Mouse (Mus musculus) MEL (cell line): ENCODE data around the gene Cbs.

Source experiments
- BHLHE40 ChIP-seq: IDR thresholded peaks from 2 replicates; pipeline ENCODE4 v1.6.1; 2012; ENCODE audit warnings: low read depth, mild to moderate bottlenecking, inconsistent platforms, low read length, improper control_type of control experiment, borderline replicate concordance
- CTCF ChIP-seq, 3 experiments: IDR thresholded peaks in 2 of 3; conservative IDR thresholded peaks in 1 of 3; 2 replicates each; pipeline ENCODE4 v1.5.1; 2011 to 2012; ENCODE audit warnings: low read length in 3 of 3, low read depth in 2 of 3, mild to moderate bottlenecking in 2 of 3, improper control_type of control experiment in 1 of 3, inconsistent platforms in 1 of 3, mixed read lengths in 1 of 3, moderate library complexity in 1 of 3; ENCODE audit not compliant: control insufficient read depth in 1 of 3, insufficient read depth in 1 of 3, poor library complexity in 1 of 3, severe bottlenecking in 1 of 3
- GABPA ChIP-seq: IDR thresholded peaks from 2 replicates; pipeline ENCODE4 v1.6.1; 2012; ENCODE audit warnings: low read depth, mild to moderate bottlenecking, inconsistent platforms, low read length, improper control_type of control experiment, moderate library complexity
- GATA1 ChIP-seq: IDR thresholded peaks from 2 replicates; pipeline ENCODE4 v1.6.1; 2011; ENCODE audit warnings: low read depth, low read length, improper control_type of control experiment
- KAT2A ChIP-seq: conservative IDR thresholded peaks from 2 replicates; pipeline ENCODE4 v1.6.1; 2012; ENCODE audit warnings: low read depth, low read length, improper control_type of control experiment, inconsistent platforms
- MAX ChIP-seq: IDR thresholded peaks from 2 replicates; pipeline ENCODE4 v1.6.1; 2011; ENCODE audit warnings: low read length, improper control_type of control experiment
- RAD21 ChIP-seq: IDR thresholded peaks from 2 replicates; pipeline ENCODE4 v1.6.1; 2011; ENCODE audit warnings: mild to moderate bottlenecking, low read depth, low read length, improper control_type of control experiment
- USF1 ChIP-seq: IDR thresholded peaks from 2 replicates; pipeline ENCODE4 v1.6.1; 2014; ENCODE audit warnings: low read depth, mild to moderate bottlenecking, inconsistent platforms, low read length, improper control_type of control experiment, moderate library complexity
- ZNF384 ChIP-seq: IDR thresholded peaks from 2 replicates; pipeline ENCODE4 v1.6.1; 2012; ENCODE audit warnings: low read depth, mild to moderate bottlenecking, inconsistent platforms, low read length, improper control_type of control experiment

- TF ChIP-seq CTCF (IDR thresholded peaks at IDR 0.05 in 2 of 3, conservative IDR thresholded peaks at IDR 0.05 in 1 of 3; ENCODE audit: control insufficient read depth in 1 of 3, insufficient read depth in 1 of 3, low read depth in 2 of 3, low read length in 3 of 3, poor library complexity in 1 of 3, severe bottlenecking in 1 of 3) (no peak), ZNF384 (no peak), USF1 (no peak), GATA1 (no peak), BHLHE40 (no peak), MAX (no peak), RAD21 (no peak), GABPA (no peak), KAT2A (no peak)
Measured at GRCm38 (mm10) chr17:31642331-31642730, 5.3 kb upstream of the Cbs start.
